8 mouse cellular contexts compared by ENCODE assay signal in genomic region chr4:135972556-135972906, GRCm38 (mm10). TPM values are rescaled to one million over a fixed set of nuclear protein-coding genes. Genes with fewer than 3 reads are reported as not detected.
DNase-seq lines count a peak whose midpoint lies in the region; ATAC-seq and TF ChIP-seq lines count a peak whose summit lies in the region.

Gene Lypla2 (minus strand): TSS chr4:135972626.

- intact Hi-C loops in heart, postnatal 14 days (cut with DNase I), result loop anchor here (5.0 kb wide), 1 partner anchor 80 kb away; the partner anchor contains the start of gene Rpl11

- peak within 1 kb of the TSS; percentile 72 for H3K9ac ChIP-seq in ES-Bruce4 (ENCODE audit: low read depth, poor library complexity, severe bottlenecking)
- peak within 1 kb of the TSS; percentile 91 for H3K9ac ChIP-seq in forebrain, embryonic 15.5 days (replicated peaks)

- peak within 1 kb of the TSS; percentile 67 for H3K4me3 ChIP-seq in ES-Bruce4 (ENCODE audit: low read depth, low read length)
- peak within 1 kb of the TSS; percentile 84 for H3K4me3 ChIP-seq in forebrain, embryonic 15.5 days
- peak within 1 kb of the TSS; percentile 82 for H3K4me3 ChIP-seq in lung, adult 2 months (replicated peaks; ENCODE audit: extremely low read depth, low read depth, low read length)

- no peak within 1 kb of the TSS for H3K27ac ChIP-seq in ES-Bruce4 (ENCODE audit: insufficient read depth, low read length)
- peak within 1 kb of the TSS; percentile 66 for H3K27ac ChIP-seq in forebrain, embryonic 15.5 days (replicated peaks)

- DNase-seq in cerebellum, adult 11 months, result peak; percentile 84
- DNase-seq in heart, postnatal 14 days, result peak; percentile 90 to 94
- peak; percentile 89 to 91 for DNase-seq in layer of hippocampus, adult 18-20 months (ENCODE audit: low spot score in 2 of 2)
- peak; percentile 86 for DNase-seq in lung, adult 2 months
- peak; percentile 66 to 76 for DNase-seq in thymus, adult 18-20 months

- no peak for TF ChIP-seq EP300 in ES-Bruce4 (IDR thresholded peaks at IDR 0.05; ENCODE audit: insufficient read depth, low read depth, low read length)

- H3K4me2 ChIP-seq in forebrain, embryonic 15.5 days (replicated peaks), result peak within 1 kb of the TSS; percentile 85

- no peak for TF ChIP-seq CTCF in ES-Bruce4 (IDR thresholded peaks at IDR 0.05; ENCODE audit: low read depth, low read length)
- no peak for TF ChIP-seq CTCF in lung, adult 2 months (IDR thresholded peaks at IDR 0.05; ENCODE audit: insufficient read depth, low read length)

- no peak for TF ChIP-seq POLR2A in ES-Bruce4 (IDR thresholded peaks at IDR 0.05; ENCODE audit: insufficient read depth, low read length)
- peak; percentile 70; the same call in 1 of the 2 replicates for TF ChIP-seq POLR2A in lung, adult 2 months (IDR thresholded peaks at IDR 0.05; ENCODE audit: borderline replicate concordance, extremely low read depth, low read depth, low read length)

- WGBS in forebrain, embryonic 15.5 days, result under 1% methylated on average over 18 of the region's 19 CpGs
- under 1% methylated on average over 19 of the region's 19 CpGs for WGBS in lung, adult 2 months

- peaks cover 34% of the 10 kb centered on the region for H3K36me3 ChIP-seq in ES-Bruce4 (ENCODE audit: control insufficient read depth, insufficient read depth, low read length, poor library complexity, severe bottlenecking)
- peaks cover 58% of the 10 kb centered on the region for H3K36me3 ChIP-seq in forebrain, embryonic 15.5 days

- no peaks in the 10 kb centered on the region for H3K9me3 ChIP-seq in ES-Bruce4 (replicated peaks; ENCODE audit: control insufficient read depth, insufficient read depth, low read length, poor library complexity, severe bottlenecking)
- no peaks in the 10 kb centered on the region for H3K9me3 ChIP-seq in forebrain, embryonic 15.5 days

- ATAC-seq in forebrain, embryonic 15.5 days (replicated peaks), result peak; percentile 85
- ATAC-seq in neutrophil, adult 5-6 weeks (ENCODE audit: extremely low read depth, insufficient number of reproducible peaks, low FRiP score, poor library complexity, severe bottlenecking), result peak; percentile 63

- H3K27me3 ChIP-seq in ES-Bruce4 (ENCODE audit: control insufficient read depth, insufficient read depth, low read length, poor library complexity, severe bottlenecking), result no peaks in the 10 kb centered on the region
- H3K27me3 ChIP-seq in forebrain, embryonic 15.5 days, result no peaks in the 10 kb centered on the region

- peaks cover 3% of the 10 kb centered on the region for H3K4me1 ChIP-seq in ES-Bruce4 (ENCODE audit: control insufficient read depth, insufficient read depth, low read length)
- peaks cover 20% of the 10 kb centered on the region for H3K4me1 ChIP-seq in forebrain, embryonic 15.5 days
- H3K4me1 ChIP-seq in lung, adult 2 months (ENCODE audit: control insufficient read depth, insufficient read depth, low read length), result peaks cover 10% of the 10 kb centered on the region

RNA-seq across cellular contexts. Expression of gene Lypla2, which starts in this region (rescaled TPM):
- polyA plus RNA-seq in ES-Bruce4 (2011; ENCODE audit: insufficient read depth, insufficient read length, low read depth, missing spikeins), result 47.4 and 52.6 TPM in 2 replicates
- polyA plus RNA-seq in forebrain, embryonic 15.5 days (2015; fragmentation: Nextera tagmentation; extraction: Ambion mirVana), result 180 and 188 TPM in 2 replicates
- total RNA-seq in heart, postnatal 14 days (2021), result 10 to 100 TPM; 37.5 to 37.8 TPM
- 100 to 1,000 TPM in 1 of 2 experiments, 10 to 100 TPM in 1; 99.7 to 102 TPM for total RNA-seq in layer of hippocampus, adult 18-20 months (2021)
- 123 TPM in 2 replicates for polyA plus RNA-seq in lung, adult 2 months (2012; rRNA removed)
- total RNA-seq in neutrophil, adult 5-6 weeks (2017), result 41.0 and 44.9 TPM in 2 replicates
